Mouse (Mus musculus): Measurements from ENCODE around the gene Ppp1r13l. TPM values are rescaled to one million over a fixed set of nuclear protein-coding genes. Genes with fewer than 3 reads are reported as not detected.

The Ppp1r13l gene
- polyA plus RNA-seq (2012) = 37.2 and 45.4 TPM in 2 replicates

GRCm38 (mm10) chr7:19359299-19359891, at the start of gene Ppp1r13l, which contains the start of gene Cd3eap:
TSS of gene Ppp1r13l (plus strand) at chr7:19359749.
TSS of gene Cd3eap (minus strand) at chr7:19359483.
- TF ChIP-seq GATA1 (IDR thresholded peaks at IDR 0.05; ENCODE audit: low read length) = no peak

- no peak for TF ChIP-seq GATA1 (IDR thresholded peaks at IDR 0.05; ENCODE audit: low read length)
These were observed 49.5 kb upstream of the Ppp1r13l start, which contains the start of gene Fosb for GRCm38 (mm10) chr7:19309884-19310641. TSS of gene Fosb (minus strand) at chr7:19310051.

- TF ChIP-seq GATA1 (IDR thresholded peaks at IDR 0.05; ENCODE audit: low read length) = no peak
These were observed 47.6 kb upstream of the Ppp1r13l start for GRCm38 (mm10) chr7:19311991-19312390.

- TF ChIP-seq GATA1 (IDR thresholded peaks at IDR 0.05; ENCODE audit: low read length) = no peak
These were observed 45.5 kb upstream of the Ppp1r13l start for GRCm38 (mm10) chr7:19314033-19314432.

- no peak for TF ChIP-seq GATA1 (IDR thresholded peaks at IDR 0.05; ENCODE audit: low read length)
These were observed 42.9 kb upstream of the Ppp1r13l start for GRCm38 (mm10) chr7:19316451-19317161.

GRCm38 (mm10) chr7:19318201-19318600, 41.3 kb upstream of the Ppp1r13l start:
- no peak for TF ChIP-seq GATA1 (IDR thresholded peaks at IDR 0.05; ENCODE audit: low read length)

- no peak for TF ChIP-seq GATA1 (IDR thresholded peaks at IDR 0.05; ENCODE audit: low read length)
These were observed 40.9 kb upstream of the Ppp1r13l start for GRCm38 (mm10) chr7:19318676-19319075.

- no peak for TF ChIP-seq GATA1 (IDR thresholded peaks at IDR 0.05; ENCODE audit: low read length)
These were observed 40.1 kb upstream of the Ppp1r13l start for GRCm38 (mm10) chr7:19319458-19319857.

- no peak for TF ChIP-seq GATA1 (IDR thresholded peaks at IDR 0.05; ENCODE audit: low read length)
These were observed 39.6 kb upstream of the Ppp1r13l start for GRCm38 (mm10) chr7:19319906-19320305.

GRCm38 (mm10) chr7:19320637-19321036, 38.9 kb upstream of the Ppp1r13l start:
- no peak for TF ChIP-seq GATA1 (IDR thresholded peaks at IDR 0.05; ENCODE audit: low read length)

- no peak for TF ChIP-seq GATA1 (IDR thresholded peaks at IDR 0.05; ENCODE audit: low read length)
These were observed 38.1 kb upstream of the Ppp1r13l start for GRCm38 (mm10) chr7:19321464-19321863.

- no peak for TF ChIP-seq GATA1 (IDR thresholded peaks at IDR 0.05; ENCODE audit: low read length)
These were observed 37.1 kb upstream of the Ppp1r13l start for GRCm38 (mm10) chr7:19322489-19322888.

- no peak for TF ChIP-seq GATA1 (IDR thresholded peaks at IDR 0.05; ENCODE audit: low read length)
These were observed 35.3 kb upstream of the Ppp1r13l start for GRCm38 (mm10) chr7:19324221-19324620.

GRCm38 (mm10) chr7:19325262-19326199, 34.0 kb upstream of the Ppp1r13l start:
- TF ChIP-seq GATA1 (IDR thresholded peaks at IDR 0.05; ENCODE audit: low read length) = no peak

GRCm38 (mm10) chr7:19326359-19326758, 33.2 kb upstream of the Ppp1r13l start:
- no peak for TF ChIP-seq GATA1 (IDR thresholded peaks at IDR 0.05; ENCODE audit: low read length)
